Mouse (Mus musculus) heart, adult 11 months (tissue): Measurements from ENCODE around the gene Arhgap17.

Experiments used
- DNase-seq: peaks from one replicate; pipeline ENCODE4 v3.0.0; 2022

Arhgap17 gene

DNA sequence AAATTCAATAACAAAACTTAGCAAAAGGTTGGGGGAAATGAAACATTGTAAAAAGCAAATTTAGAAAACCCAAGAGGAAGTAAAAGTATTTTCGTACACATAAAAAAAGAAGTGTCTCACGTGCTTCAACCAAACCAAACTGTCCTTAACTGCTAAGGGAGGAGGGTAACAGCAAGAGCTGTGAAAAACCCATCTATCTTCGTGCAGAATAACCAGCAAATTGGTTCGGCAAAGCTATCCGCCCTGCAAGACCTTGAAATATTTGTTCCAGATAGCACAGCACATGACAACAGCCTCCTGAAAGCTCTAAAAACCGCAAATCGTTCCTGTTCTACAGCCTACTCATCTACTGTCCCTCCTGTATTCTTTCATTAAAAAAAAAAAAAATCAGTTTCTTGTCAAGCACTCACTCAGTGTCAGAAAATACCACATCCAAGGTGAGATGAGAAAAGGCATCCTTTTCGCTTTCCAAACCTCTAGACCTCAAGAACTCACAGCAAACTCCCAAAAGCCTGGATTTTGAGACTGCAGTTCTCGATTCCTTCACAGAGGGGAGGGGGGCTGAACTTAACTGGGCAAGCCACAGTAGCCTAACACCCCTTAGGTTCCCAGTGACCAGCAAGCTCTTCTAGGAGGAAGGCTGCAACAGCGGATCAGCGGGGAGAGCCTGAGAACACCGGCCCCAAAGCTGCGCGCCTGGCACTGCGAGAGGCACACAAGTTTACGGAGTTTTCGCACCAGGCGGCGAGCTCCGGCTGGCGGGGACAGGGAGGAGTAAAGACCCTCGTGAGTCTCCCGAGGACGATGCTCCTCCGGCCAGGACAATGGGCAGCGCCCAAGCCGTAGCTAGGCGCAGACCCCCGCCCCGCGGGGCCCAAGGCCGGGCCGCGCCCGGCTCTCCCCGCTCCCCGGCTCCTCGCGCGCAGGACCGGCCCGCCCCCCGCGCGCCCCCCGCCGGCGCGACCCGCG, 653 bp downstream of the Arhgap17 start:
- DNase-seq, result no peak

DNA sequence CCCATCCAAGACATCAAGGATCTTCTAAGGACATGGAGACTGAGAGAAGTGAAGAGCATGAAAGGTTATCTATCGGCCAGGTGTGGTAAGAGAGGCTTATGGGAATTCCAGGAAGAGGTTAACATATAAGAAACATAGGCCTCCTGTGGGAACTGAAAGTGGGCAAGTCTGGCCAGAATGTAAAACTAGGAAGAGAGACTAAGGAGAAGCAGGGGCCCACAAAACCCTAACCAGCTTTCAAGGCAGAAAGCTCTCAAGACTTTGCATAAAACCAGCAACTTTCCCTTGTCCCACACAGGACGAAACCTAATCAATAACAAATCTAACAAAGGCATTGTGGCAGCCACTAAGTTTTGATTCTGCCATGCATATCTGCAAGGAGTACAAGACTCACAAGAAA, 1.5 kb downstream of the Arhgap17 start:
- DNase-seq, result no peak

DNA sequence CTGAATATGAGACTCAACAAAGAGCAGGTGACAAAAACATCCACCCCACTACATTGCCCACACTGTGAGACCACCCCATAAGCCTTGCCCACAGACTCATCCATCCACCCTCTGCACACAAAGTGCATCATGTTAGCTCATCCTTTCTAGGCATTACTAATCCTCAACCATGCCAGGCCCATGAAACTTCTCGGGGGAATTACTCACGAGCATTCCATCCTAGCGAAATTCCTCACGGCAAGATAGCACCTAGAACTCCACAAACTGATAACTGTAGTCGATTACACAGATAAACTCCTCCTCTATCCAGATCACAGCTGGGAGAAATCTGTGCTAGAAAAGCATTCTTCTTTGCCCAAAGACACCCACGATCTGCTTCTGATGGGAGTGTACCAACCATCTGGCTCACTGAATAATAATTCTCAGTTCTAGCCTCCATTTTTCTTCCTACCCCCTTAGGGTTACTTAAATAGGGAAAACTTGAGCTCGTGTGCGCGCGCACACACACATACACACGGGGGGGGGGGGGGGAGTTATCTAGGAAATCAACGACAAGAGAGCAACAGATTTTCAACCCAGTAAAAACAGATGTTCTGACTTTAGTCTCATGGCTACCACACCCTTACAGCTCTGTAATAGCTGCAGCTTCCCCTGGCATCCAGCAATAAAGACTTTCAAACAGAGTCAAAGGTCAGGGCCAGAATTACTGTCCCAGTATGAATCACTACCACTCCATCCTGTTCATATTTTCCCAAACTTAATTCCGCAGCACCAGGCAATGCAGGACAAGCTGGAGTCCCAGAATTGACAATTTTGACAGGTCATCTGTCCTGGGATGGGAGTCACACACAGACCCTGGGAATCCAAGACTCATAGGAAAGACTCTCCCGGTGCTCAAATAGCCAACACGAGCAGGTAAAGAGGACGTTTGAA, 2.2 kb downstream of the Arhgap17 start:
- no peak for DNase-seq

DNA sequence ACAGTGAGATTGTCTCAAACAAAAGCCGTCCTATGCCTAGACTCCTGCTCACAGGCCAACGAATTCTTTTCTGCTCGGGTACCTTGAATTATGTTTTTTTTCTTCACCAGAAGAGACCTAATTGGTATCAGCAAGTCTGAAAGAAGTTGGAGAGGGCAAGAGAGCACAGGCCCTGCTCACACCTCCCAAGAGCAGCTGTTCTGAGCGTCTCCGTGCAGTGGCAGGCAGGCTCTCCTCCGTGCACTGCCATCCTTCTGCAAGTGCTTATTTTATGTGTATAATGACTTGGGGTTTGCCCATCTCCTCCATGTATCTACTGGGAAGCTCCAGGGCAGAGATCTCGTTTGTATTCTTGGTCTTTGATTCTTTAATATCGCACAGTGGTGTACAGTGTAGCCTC, 2.9 kb downstream of the Arhgap17 start:
- DNase-seq, result no peak

DNA sequence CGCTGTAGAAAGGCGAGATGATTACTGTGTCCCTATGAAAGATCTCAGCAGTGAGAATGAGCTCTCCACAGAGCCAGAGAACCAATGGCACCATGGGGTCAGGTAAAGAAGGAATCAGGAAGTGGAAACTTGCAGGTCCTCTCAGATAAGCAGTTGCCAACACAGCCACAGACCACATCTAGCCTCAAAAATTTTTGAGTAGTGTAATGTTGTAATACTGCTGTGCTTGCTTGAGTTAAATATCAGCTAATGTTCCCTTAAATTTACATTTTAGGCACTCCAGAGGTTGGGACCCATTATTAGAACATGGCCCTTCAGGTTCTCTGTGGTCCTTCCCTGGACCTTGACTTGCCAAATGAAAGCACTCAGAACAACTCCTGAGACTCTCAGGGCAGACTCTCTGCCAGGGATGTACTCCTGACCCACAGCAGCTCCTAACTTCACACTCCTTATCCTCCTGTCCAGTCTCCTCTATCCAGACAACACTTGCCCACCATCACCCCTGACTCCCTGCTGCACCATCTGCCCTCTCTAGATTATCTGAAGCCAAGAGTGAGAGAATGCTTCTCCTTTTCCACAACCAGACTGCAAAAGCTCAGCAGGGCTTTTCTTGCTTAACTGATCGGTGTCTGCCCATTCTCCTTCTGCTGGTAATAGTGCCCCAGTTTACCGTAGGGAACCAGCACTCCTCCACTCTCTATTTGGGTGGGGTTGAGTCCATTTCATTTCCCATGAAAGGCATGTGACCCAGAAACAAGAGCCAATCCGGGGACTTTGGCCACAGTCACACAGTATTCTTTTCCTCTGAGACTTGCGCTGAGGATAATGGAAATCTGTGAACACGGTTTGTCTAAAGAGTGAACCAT, 3.6 kb downstream of the Arhgap17 start:
- no peak for DNase-seq

DNA sequence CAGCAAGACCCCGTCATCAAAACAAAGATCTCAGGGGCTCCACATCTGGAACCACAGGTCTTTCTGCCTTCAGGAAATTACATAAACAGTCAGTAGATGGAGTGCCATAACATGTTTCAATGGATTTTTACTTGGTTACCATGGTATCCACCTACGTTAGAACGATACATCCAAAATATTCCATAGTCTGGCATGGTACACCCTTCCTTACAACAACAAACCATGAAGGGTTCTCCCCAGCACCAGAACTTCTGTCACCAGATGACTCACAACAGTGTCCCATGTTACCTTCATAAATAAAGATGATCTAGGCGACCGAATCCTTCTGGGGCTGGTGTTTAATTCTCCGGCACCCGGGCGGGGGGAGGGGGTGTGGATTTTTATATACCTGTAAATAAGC, 5.7 kb downstream of the Arhgap17 start:
- DNase-seq, result peak; percentile 64

DNA sequence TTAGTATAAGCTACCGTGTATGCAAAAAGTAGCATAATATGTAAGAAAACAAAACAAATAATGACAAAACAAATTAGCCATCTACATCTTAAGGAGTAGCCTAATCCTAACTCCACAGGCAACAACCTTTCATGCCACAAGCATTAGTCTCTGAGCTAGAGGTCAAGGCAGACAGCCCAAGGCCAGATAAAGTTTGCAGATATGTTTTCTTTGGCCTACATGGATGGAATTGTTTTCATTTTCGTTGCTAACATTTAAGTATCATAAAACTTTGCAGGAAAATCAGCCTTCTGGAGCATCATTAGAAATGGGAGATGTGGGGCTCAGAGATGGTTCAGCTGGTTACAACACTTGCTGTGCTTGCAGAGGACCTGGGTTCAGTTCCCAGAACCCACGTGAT, 6.9 kb downstream of the Arhgap17 start:
- DNase-seq, result no peak

DNA sequence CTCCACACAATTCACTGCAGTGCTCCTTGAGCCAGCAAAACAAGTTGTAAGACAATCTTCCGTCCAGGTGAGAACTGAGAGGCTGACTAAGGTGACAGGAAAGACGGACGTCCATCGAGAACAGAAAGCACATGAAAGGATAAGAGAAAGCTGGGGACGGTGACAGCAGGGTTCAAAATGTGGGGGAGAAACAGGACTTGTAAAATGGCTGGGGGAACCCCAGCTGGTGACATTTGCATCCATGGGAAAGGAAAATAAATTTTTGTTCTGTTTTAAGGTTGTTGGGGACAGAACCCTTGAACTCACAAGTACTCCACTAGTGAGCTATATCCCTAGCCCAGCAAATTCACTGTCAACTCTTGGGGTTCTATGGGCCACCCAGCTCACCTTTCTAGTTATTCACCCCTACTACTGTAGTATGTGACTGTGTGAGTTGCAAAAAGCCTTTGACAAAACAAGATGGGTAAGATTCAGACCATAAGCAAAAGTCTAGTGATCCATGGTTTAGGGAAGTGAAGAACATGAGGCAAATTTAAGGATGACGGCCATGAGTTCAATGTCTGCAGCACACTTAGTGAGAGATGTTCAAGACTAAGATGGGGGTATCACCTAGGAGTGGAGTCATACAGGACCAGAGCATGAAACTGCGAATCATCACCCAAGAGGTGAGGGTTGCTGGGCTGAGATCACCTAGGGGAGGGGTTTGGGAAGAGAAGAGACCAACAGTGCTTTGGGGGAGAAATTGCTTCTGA, 8.3 kb downstream of the Arhgap17 start:
- DNase-seq, result peak; percentile 73

DNA sequence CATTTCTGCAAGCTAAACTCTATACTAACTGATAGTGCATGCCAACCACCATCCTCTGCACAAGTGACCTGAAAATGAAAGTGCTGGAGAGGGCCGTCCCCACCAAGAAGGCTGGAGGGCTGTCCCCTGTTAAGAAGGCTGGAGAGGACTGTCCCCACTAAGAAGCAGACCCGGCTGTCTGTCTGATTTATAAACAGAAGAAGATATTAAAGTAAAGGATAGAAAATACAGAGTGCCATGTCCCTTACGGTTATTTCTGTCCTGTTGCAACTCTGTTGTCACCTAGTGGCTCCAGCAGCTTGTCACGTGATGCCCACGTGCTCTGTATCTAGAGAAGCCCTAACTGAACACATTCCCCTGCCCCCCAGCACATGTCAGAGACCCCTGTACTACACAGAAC, 9.5 kb downstream of the Arhgap17 start:
- peak; percentile 55 for DNase-seq

DNA sequence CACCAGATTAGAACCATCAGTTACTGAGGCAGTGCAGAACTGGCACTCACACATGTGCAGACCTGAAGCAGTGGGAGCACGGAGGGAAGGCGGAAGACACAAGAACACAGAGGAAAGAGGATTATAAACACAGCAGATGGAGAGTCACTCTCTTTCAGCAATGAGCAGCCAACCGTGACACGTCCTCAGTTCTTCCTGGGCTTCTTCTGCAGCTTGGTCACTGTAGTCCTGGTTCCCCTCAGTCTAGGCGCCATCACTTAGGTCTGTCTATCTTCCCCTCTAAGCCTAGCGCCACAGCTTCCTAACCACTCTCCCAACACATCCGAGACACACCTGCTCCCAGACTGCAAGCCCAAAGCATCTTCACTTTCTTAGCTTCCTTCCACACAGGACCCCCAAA, 10.6 kb downstream of the Arhgap17 start:
- peak; percentile 83 for DNase-seq

DNA sequence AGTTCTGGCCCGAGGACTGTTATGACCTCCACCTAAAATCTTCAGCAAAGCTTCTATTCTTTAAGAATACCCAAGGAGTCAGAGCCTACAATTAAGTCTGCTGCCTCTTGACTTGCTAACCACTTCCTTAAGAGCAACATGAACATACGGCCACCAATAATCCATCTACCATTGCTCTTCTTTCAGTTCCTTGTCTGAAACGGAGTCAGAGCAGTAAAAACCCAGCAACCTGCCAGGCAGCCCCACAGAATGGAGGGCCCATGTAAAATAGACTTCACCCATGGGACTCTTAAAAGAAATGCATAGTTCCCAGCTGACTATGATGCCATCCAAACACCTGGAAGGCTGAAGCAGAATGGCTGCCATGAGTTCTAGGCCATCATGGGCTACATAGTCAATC, 13.6 kb downstream of the Arhgap17 start:
- no peak for DNase-seq

DNA sequence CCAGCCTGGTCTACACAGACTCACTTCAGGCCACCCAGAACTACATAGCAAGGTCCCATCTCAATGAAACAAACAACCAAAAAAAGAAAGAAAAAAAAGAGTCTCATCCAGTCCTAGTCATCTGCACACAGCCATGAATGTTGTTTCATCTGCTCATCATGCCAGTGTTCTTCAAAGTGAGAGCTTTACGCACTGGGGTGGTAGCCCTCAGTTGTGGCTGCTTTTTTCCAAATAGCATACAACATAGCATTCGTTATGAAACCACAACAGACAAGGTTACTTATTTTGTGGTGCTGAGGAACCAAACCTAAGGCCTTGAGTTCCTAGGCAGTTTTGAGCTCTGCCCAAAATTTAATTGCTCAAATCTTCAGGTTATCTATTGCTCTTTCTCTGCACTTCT, 14.9 kb downstream of the Arhgap17 start:
- no peak for DNase-seq

DNA sequence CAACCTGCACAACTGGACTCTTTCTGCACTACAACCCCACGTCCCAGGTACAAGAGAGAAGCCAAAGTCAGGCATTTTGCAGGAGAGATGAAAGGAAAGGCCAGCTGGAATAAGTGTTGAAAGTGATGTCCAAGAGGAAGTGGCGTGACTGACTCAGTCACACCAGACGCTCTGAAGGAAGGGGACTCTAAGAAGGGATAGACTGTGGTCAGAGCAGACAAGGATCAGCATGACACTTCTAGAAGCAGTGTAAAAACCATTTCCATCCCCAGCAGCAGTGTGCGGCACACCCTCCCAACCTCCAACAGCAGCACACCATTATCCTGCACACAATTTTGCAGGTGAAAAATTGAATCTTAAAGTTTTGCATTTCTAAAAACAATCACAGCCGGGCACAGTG, 15.3 kb downstream of the Arhgap17 start:
- DNase-seq, result no peak

DNA sequence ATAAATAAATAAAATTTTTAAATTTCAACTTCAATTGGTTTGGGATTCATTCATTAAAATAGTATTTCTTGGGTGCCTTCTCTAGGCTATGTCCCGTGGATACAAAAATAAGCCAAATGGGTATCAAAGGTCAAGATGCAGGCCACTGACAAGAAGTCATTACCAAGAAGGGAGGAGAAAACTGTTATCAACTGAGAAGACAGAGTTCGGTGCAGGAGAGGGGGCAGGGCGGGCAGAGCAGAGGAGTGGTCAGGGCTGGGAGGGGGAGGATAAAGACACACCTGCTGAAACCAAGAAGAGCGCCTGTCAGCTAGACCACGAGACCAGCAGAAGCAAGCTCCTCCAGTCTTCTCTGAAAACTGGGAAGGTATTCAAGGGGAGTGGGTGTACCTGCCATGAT, 15.8 kb downstream of the Arhgap17 start:
- peak; percentile 79 for DNase-seq

DNA sequence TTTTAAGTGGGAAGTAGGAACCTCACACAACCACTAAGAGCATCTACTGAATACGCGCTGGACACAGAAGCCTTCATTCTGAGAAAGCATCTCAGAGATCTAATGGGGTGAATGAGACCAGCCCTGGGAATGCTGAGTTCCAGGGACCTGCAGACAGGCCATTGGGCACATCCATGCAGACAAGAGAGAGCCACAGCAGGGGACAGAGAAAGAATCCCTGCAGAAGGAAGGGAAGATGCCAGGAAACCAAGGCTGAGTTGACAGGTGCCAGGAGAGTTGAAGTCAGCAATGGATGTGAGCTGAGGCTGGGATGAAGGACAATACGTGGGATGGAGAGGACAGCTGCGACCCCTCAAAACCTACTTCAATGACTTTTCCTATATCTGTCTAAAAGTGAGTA, 16.6 kb downstream of the Arhgap17 start:
- DNase-seq, result peak; percentile 68

DNA sequence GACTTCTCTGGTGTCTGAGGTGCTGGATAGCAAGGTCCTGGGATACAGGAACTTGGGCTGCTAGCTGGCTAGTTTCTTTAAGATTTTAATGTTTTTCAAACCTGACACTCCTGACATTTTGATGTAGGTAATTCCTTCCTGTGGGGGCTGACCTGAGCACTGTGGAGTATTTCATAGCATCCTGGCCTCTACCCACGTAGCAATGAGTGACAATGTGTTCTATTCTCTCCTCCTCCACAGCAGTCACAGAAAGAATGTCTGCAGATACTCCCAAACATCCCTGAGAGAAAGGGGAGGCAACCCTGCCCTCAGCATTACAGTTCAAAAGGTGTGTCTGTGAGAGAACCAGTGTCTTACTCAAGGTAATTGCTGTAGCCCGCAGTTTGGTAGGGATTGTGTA, 19.5 kb downstream of the Arhgap17 start:
- no peak for DNase-seq

DNA sequence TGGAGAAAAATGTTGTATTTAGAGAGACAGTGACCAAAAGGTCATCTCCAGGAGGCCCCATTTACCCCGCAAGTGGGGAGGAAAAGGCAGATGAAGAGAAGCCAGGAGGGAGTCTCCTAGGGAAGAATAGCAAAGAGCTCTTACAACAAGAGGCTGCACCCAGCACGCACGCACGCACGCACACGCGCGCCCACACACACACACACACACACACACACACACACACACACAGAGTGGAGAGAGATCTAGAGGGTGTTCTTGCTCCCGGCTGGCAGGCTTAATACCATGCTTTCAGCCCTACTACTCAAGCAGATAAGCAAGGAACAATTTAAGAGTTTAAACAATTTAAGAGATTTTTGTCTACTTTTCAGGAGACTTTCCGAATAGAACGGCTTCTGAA, 19.9 kb downstream of the Arhgap17 start:
- no peak for DNase-seq

DNA sequence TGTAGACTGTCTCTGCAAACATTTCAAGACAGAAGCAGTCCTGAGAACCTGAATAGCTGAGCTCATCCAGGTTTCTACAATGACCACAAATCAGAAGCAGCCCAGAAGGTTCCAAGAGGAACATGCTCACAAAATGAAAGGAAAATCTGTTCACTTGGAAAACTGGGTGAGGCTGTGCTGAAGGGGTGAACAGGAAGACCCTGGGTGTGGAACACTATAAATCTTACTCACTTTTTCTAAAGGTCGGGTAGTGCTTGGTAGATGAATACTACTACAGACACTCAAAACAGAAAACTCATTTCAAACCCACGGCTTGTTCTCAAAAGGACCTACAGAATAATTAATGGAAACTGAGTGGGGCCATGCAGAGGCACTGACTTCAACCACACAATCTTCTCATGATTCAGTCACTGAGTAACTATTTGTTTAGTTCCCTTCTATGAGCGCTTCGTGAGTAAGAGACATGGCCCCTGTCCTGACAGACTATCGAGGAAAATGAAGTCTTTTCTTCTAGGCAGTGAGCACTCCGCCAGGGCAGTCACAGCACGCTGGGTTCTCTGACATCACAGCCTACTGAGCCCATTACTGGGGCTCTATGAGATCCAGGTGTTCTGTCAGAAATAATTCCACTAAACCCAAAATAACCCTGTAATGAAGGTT, 23.0 kb downstream of the Arhgap17 start:
- DNase-seq, result no peak

DNA sequence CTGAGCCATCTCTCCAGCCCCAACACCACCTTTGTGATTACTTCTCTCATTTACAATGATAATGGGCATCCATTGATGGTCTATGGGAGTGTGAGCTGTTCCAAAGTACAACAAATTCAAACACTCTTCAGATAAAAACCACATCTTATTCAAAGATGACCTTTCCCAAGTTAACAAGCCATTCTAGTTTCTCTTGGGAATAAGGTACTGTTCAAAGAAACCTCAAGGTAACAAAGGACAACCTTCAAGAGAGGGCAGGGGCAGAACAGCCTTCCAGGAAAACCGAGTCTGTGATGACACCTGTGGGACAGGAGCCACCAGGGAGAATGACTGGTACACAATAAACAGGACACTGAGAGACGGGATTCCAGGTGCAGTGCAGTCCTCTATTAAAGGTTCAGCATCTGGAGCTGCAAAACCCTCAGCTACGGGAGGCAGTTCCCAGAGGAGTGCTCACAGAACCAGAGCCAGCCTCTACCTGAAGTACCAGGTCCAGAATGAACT, 24.6 kb downstream of the Arhgap17 start:
- no peak for DNase-seq

DNA sequence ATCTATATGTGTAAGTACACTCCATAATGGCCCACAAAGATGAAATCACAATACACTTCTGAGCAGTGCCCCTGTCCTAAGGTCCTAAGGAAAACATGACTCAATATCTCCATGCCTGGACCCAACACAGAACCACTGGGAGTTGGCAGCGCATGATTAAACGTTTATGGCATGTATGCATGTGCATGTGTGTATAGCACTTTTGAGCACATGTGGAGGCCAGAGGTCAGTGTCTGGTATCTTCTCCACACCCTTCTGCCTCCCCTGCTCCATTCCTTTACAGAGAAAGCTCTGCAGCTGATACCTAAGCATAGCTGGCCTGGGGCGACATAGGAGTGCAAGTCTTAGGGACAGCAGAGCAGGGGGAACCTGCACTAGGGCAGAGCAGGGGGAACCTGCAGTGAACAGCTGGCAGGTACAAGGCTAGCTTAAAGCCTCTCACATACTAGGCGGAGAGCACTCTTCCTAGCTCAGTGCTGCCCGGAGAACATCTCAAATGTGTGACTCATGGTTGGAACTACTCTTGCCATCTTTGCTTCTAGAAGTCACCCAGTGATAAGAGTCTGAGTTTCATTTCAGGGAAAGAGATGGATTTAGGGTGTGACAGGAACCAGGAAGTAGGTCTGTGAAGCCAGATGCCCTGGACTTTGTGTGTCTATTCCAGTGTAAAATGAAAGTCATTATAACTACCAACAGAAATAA, 25.5 kb downstream of the Arhgap17 start:
- no peak for DNase-seq

DNA sequence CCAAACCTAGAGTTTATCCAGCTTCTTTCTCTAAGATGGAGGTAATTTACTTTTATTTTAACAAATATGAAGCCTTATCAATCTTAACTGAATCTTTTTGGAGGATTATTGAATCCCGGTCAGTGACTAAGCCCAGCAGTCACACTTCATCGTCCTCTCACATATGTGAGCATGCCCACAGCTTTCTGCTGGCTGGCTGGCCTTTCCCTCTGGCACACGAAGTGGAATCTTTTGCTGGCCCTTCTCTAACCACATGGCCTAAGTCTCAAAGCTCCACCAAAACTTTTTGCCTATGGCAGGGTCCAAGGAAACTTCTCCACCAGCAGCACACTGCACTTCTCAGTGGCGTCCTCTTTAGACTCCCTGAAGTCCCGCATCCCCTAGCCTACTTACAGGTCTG, 27.8 kb downstream of the Arhgap17 start:
- no peak for DNase-seq
